Mouse (Mus musculus) liver, adult (tissue): ENCODE data around the gene Ldlr.

Experiments
- GATA4 ChIP-seq: IDR thresholded peaks from 2 replicates; pipeline ENCODE4 v1.6.1; 2014; ENCODE audit warnings: mild to moderate bottlenecking, low read length; ENCODE audit not compliant: insufficient replicate concordance

The Ldlr gene

DNA sequence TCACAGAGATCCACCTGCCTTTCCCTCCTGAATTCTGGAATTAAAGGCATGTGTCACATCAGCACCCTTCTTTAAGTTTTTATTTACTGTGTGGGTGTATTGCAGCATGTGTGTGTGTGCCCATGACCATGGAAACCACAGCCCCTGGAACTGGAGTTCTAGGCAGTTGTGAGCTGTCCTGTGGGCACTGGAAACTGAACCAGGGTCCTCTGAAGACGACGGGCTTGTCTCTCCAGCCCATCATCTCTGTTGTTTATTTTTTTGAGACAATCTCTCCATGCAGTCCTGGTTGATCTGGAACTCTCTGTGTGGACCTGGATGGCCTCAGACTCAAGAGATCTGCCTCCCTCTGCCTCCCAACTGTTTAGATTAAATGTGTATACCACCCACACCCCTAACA is 6.3 kb upstream of the Ldlr start:
- TF ChIP-seq GATA4, result no peak

DNA sequence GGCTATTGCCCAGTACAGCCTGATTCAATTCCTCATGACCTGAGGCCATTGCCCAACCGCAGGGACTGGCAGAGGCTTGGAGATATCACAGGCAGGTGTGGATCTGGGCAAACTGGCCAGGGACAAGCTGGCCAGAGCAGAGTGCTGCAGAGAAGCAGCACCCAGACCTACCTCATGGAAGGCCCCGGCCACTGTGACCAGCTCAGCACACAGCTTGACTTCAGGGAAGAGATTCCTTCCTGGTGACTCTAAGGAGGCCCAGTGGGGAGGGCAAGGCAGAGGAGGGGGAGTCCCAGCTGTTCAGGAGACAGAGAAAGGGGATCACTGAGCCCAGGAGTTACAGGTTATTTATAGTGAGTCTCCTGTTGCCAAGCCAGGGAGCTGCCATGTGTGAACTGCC is 2.2 kb upstream of the Ldlr start:
- peak; percentile 69; the same call in 1 of the 2 replicates for TF ChIP-seq GATA4

DNA sequence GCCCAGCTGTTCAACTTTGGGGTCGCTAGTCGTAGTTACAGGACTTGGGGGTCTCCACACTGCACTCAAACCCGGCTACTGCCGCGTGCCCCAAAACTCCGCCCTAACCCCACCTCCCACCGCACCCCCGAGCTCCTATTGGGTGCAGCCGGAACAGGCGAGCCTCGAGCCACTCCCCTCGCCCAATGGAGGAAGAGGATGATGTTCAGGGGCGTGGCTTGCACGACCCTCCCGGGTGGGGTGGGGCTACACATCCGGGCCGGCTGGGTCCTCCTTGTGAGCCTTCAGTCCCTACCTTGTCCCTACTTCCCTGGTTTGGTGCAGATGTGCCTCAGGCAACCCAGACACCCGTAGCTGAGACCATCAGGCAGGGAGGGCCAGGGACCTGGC is 859 bp downstream of the Ldlr start:
- TF ChIP-seq GATA4, result no peak

DNA sequence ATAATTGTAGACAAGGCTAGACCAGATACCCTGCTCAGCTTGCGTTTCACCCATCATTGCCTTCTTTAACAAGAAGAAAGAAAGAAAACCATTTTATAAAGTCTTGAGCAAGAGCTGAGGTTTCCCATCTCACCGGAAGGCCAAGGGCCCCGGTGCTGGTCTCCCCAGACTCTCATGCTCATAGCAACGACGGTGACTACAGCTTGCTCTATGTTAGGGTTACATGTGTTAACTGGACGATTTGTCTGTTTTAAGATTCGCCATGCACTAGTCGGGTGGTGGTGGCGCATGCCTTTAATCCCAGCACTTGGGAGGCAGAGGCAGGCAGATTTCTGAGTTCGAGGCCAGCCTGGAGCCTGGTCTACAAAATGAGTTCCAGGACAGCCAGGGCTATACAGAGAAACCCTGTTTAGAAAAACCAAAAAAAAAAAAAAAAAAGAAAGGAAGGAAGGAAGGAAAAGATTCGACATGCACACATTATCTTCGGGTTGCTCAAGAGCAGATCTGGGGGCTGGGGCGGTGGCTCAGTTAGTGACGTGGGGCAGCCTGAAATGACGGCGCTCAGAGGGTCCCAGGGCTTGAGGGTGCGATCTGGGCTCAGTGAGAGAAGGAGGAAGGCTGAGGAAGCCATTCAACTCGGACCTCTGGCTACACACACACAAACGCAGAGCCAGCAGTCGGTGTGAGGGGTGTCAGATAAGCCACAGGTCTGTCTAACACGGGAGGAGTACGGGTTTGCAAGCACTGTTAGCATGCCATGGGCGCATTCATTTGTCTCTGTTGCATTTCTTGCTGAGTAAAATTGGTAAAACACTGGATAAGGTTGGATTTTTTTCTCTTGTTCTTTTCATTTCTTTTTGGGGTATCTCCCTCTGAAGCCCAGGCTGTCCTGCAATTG is 2.2 kb downstream of the Ldlr start:
- TF ChIP-seq GATA4, result no peak

DNA sequence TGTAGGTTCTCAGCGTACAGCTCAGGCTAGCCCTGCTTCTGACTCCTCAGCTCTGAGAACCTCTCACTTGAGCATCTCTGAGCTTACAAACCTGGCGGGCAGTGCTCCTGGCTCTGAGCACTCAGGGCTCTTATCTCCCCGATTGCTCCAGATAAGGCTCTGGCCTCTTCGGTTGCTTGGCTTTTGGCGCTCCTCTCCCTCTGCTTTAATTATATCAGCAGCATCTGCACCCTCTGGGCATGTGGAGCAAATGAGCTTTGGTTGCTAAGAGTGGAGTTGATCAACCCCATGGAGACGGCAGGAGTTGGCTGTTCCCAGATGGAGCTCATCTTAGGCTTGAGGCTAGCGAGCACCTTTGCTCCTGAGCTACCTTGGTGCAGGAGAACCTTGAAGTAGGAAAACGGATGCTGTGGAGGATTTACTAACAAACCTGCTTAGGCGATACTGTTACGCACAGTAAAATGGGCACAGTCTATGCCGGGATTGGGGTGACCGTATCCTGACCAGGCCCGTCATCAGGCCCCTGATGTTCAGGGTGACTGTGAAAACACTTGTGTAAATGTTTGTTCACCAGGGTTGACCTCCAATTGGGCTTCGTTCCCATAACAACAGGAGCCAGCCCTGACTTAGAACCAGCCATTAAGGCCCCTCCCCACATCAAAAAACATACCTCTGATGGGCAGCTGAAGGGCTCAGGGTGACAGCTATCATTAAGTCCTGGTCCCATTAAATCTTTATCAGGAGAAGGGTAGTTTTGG is 3.1 kb downstream of the Ldlr start:
- peak; percentile 90; the same call in 1 of the 2 replicates for TF ChIP-seq GATA4

DNA sequence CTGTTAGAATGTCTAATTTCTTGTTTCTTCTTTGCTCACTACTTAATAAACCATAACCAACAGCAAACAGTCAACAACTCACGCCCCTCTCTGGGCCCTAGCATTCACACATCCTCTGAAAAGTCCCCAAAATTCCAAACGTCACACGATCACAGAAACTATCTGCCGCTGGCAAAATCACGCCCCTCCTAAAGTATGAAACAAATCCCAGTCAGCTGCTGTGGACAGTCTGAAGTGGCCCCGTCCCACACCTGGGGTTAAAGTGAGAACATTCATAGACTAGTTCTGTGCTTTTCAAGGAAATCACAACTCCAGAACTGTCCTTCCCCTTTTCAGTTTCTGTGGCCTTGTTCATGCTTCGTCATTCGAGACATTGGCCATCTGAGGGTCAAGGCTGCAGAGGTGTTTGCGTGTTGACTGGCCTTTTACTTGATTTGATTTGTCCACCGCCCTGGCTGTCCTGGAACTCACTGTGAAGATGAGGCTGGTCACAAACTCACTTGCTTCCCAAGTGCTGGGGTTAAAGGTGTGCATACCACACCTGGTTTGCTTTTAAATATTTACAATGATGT is 5.1 kb downstream of the Ldlr start:
- TF ChIP-seq GATA4, result no peak; the same call in 1 of the 2 replicates

DNA sequence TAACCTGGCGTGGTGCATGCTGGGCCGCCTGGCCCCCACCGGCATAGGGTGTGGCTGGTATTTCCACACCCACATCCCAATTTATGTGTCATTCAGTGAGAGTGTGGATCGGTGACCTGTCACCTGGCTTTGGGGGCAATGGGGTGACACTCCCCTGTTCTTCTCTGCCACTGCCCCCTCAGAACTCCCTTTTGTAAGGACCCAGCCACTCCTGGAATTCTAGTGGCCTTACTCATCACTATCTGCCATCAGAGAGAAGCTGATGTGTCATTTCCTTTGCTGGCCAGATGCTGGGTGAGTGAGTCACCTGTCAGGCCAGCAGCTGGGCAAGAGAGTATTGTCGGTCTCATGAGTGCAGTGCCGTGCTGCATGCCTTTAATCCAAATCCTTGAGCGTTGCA is 6.0 kb downstream of the Ldlr start:
- no peak for TF ChIP-seq GATA4

DNA sequence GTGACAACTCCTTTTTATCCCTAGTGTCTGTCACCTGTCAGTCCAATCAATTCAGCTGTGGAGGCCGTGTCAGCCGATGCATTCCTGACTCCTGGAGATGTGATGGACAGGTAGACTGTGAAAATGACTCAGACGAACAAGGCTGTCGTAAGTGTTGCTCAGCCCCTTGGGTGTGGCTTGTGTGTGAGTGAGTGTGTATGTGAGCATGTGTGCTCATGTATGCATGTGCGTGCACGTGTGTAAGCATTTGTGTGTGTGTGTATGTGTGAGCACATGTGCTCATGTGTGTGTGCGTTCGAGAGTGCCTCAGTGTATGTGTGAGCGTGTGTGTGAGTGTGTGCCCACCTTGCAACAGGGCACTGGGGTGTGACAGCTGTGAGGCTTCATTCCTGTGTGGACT is 9.0 kb downstream of the Ldlr start:
- TF ChIP-seq GATA4, result no peak

DNA sequence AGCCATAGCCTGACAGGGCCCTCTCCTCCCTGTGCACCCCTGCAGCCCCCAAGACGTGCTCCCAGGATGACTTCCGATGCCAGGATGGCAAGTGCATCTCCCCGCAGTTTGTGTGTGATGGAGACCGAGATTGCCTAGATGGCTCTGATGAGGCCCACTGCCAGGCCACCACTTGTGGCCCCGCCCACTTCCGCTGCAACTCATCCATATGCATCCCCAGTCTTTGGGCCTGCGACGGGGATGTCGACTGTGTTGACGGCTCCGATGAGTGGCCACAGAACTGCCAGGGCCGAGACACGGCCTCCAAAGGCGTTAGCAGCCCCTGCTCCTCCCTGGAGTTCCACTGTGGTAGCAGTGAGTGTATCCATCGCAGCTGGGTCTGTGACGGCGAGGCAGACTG is 10.2 kb downstream of the Ldlr start:
- TF ChIP-seq GATA4, result no peak

DNA sequence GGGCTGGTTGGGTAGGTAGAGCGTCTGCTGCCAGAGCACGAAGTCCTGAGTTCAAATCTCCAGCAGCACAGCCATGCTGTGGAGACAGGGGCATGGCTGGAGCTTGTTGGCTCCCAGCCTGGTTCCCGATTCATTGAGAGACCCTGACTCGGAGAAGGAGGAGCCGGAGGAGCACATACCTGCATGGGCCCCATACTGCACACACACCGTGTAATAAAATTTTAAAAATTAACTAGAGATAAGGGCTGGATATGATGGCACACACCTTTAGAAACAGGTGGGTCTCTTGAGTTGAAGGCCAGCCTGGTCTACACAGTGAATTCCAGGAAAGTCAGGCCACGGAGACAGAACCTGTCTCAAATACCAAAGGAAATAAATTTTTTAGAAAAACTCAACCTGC is 10.7 kb downstream of the Ldlr start:
- no peak for TF ChIP-seq GATA4

DNA sequence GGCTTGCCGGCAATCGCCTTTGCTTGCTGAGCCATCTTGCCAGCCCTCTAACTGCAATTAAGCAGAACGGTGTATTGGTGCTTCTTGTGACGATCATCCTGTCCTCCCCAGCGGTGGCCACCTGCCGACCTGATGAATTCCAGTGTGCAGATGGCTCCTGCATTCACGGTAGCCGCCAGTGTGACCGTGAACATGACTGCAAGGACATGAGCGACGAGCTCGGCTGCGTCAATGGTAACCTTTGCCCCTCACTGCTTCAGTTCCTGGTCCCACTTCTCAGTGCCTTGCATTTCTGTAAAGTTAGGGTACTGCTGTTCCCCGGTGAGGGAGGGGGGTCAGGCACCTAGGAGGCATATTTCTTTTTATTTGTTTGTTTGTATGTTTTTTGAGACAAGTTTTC is 11.8 kb downstream of the Ldlr start:
- TF ChIP-seq GATA4, result no peak

DNA sequence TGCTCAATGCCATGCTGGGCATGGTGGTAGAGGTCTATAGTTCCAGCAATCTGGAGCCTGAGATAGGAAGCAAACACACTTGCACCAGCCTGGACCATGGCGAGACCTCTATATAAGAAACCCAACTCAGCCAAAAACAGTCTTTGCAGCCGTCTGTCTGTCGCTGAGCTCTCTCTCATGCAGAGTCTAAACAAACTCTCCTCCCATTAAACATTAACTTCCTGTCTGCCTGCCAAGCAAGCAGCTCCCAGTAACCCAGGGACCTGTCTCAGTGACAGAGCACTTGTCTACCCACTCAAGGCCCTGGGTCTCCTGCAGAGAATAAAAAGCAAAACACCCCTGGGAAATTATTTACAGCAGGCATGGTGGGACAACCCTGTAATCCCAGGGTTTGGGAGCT is 13.3 kb downstream of the Ldlr start:
- TF ChIP-seq GATA4, result no peak

DNA sequence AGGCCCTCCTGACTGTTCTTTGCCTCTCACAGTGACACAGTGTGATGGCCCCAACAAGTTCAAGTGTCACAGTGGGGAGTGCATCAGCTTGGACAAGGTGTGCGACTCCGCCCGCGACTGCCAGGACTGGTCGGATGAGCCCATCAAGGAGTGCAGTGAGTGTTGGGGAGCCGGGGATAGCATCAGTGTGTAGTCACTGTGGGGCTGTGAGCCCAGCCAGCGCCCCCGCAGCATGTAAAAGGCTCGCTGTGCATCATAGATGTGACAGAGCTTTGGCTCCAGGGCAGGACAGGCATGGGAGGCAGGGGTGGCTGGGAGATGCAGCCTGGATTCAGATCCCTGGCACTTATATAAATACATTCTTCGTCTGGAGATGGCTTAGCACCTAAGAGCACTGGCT is 13.9 kb downstream of the Ldlr start:
- no peak for TF ChIP-seq GATA4

DNA sequence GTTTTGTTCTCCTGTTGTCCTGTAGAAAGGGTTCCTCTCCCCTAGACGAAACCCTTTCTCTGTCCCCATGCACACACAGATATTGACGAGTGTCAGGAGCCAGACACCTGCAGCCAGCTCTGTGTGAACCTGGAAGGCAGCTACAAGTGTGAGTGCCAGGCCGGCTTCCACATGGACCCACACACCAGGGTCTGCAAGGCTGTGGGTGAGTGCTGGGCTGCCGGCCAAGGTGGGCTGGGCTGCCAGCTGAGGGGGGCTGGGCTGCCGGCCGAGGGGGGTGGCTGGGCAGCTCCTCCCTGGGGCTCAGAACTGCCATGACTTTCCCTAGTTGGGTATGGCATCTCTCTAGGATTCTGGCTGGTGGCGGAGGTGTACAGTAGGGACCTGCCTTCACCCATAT is 15.5 kb downstream of the Ldlr start:
- no peak for TF ChIP-seq GATA4

DNA sequence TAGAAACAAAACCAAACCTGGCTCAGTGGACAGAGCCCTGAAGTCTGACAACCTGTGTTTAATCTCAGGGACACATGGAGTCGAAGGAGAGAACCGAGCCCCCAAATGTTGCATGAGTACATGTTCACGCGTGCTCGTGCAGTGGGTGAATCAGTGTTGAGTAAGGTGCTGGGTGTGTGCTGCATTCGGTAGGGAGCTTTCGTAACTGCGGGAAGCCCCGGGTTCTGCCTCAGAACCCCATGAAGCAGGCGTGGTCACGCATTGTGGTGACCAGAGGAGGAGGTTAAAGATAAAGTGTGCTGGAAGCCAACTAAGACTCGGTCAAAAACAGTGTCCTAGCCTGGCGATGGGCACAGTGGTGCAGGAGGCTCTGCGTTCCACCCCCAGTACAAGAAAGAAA is 17.1 kb downstream of the Ldlr start:
- TF ChIP-seq GATA4, result no peak

DNA sequence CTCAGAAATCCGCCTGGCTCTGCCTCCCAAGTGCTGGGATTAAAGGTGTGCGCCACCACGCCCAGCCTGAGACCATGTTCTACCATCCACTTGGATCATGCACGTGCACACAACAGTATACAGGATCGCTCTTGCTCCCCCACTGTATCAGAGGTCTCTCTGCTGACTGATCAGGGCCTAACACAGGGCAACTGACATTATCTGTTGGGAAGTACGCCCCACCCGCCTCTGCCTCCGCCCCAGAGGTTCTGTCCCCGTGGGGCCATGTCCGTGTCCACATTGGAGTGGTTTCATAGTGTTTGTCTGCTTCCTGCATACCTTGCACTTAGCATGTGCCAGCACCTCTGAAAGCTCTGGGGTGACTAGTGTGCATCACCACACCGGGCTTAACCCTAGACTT is 18.2 kb downstream of the Ldlr start:
- TF ChIP-seq GATA4, result no peak
